Mouse (Mus musculus) cerebellum, postnatal 4 days (tissue): ENCODE results near the gene Bicra.

Source experiments
- DNase-seq, 2 experiments: peaks; one replicate each; pipeline ENCODE4 v3.0.0; 2022; ENCODE audit warnings: low spot score in 2 of 2, mixed read lengths in 1 of 2

The Bicra gene

GRCm38 (mm10) chr7:15972247-15972646 lies 75.5 kb downstream of the Bicra start:
- no peak for DNase-seq

GRCm38 (mm10) chr7:15969674-15970073 lies 78.0 kb downstream of the Bicra start:
- no peak for DNase-seq

GRCm38 (mm10) chr7:15968322-15968721 lies 79.4 kb downstream of the Bicra start:
- DNase-seq = no peak

- peak in 1 of 2 experiments; percentile 65 for DNase-seq
These were observed 80.4 kb downstream of the Bicra start, which contains the start of gene Ehd2 for GRCm38 (mm10) chr7:15967312-15967711. Ehd2 (minus strand) TSS chr7:15967567.

- no peak for DNase-seq
These were observed 81.2 kb downstream of the Bicra start for GRCm38 (mm10) chr7:15966489-15966888.

- DNase-seq = no peak
These were observed 83.7 kb downstream of the Bicra start for GRCm38 (mm10) chr7:15963798-15964652.

GRCm38 (mm10) chr7:15962311-15963288 lies 85.1 kb downstream of the Bicra start:
- DNase-seq = peak in 1 of 2 experiments; percentile 48

GRCm38 (mm10) chr7:15961798-15962197 lies 85.9 kb downstream of the Bicra start:
- no peak for DNase-seq

- no peak for DNase-seq
These were observed 86.5 kb downstream of the Bicra start for GRCm38 (mm10) chr7:15961239-15961638.

GRCm38 (mm10) chr7:15960691-15961090 lies 87.0 kb downstream of the Bicra start:
- no peak for DNase-seq

- DNase-seq = no peak
These were observed 91.6 kb downstream of the Bicra start for GRCm38 (mm10) chr7:15956143-15956542.

- DNase-seq = no peak
These were observed 92.2 kb downstream of the Bicra start for GRCm38 (mm10) chr7:15955509-15955908.

GRCm38 (mm10) chr7:15954978-15955443 lies 92.7 kb downstream of the Bicra start:
- no peak for DNase-seq

GRCm38 (mm10) chr7:15954436-15954835 lies 93.3 kb downstream of the Bicra start:
- DNase-seq = no peak

GRCm38 (mm10) chr7:15953307-15954074 lies 94.2 kb downstream of the Bicra start:
- no peak for DNase-seq

- no peak for DNase-seq
These were observed 95.3 kb downstream of the Bicra start for GRCm38 (mm10) chr7:15952416-15952815.

GRCm38 (mm10) chr7:15950008-15950407 lies 97.7 kb downstream of the Bicra start:
- DNase-seq = no peak

GRCm38 (mm10) chr7:15949216-15949790 lies 98.4 kb downstream of the Bicra start:
- DNase-seq = no peak

- peak in 1 of 2 experiments; percentile 63 for DNase-seq
These were observed 99.3 kb downstream of the Bicra start for GRCm38 (mm10) chr7:15948381-15948941.

GRCm38 (mm10) chr7:15947653-15948260 lies 100.0 kb downstream of the Bicra start:
- no peak for DNase-seq
